Mouse (Mus musculus) Muller cell, postnatal 12 days (primary cell): Measurements from ENCODE around the gene Cdkal1.

Experiments
- DNase-seq: peaks from one replicate; pipeline ENCODE4 v3.0.0-alpha.2; 2015; ENCODE audit errors: inconsistent ontology term

Cdkal1 gene

DNA sequence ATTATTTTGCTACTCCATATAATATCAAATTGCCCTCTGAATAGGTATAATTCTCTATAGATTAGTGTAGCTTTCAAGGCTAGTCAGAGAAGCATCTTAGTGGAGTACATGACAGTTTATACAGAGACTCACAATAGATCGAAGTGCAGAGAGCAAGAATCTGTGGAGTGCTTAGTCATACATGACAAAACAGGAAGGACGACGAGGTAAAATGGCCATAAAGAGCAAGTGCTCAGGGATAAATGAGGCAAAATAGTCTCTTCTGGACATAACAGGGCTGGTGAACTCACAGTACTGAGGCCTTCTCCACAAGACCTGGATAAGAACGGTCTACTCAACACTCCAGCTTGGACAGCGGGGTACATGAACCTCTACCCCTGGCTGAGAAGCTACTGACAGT is 155.6 kb downstream of the Cdkal1 start:
- DNase-seq = no peak

DNA sequence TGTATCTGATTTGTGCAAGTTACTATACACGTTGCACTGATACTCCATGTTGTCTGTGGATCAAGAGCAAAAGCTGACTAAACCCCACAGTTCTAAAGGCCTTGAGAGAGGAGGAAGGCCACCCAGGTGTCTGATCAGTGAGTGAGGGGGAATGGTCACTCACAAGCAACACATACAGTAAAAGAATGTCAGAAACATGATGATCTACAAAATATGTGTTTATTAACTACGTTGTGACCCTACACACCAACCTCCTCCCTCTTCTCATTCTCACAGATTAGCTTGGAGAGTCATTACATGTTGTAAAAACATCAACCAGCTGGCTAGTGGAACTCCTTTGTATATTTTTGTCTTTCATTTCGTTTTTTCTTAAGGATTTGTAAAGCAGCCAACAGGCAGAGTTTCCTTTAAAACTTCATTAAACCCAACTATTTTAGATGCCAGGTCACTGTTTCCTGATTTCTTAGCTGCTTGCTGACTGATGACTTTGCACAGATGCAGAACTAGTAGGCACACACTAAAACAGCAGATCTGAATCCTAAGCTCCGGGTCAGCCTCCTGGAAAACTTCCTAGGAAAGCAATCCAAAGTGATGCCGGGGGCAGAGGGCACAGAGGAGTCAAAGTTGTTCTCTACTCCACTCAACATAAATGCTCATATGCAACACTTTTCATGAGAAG is 157.0 kb downstream of the Cdkal1 start:
- DNase-seq = no peak

DNA sequence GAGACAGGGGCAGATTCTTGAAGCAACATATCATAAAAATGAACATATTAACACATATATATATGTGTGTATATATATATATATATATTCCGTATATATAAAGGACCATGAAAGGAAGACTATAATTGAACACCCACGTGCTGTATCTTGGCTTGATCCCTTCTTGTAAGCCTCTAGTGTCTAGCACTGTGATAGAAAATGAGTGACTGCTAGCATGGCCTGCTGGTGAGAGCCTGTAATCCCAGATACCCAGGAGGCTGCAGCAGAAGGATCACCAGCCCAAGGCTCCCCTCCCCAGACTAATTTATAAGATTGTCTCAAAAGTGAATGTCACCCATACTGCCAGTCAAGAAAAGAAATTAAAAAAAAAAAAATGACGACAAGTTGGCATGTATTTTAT is 158.2 kb downstream of the Cdkal1 start:
- no peak for DNase-seq

DNA sequence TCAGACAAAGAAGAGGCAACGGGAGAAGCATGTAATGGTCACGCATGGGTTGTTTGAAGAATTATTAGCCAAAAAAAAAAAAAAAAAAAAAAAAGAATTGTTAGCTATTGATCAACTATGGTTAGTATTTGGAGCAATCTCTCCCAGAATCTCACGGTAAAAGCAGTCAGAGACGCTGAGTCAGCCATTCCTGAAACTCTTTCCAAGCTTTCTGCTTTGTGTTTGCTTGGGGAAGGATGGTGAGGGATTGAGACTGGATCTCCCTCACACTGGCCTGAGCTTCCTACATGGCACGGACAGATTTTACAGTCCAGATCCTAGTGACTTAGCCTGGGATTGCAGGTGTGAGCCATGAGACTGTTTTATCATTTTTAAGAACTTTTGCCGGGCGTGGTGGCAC is 164.7 kb downstream of the Cdkal1 start:
- DNase-seq = no peak

DNA sequence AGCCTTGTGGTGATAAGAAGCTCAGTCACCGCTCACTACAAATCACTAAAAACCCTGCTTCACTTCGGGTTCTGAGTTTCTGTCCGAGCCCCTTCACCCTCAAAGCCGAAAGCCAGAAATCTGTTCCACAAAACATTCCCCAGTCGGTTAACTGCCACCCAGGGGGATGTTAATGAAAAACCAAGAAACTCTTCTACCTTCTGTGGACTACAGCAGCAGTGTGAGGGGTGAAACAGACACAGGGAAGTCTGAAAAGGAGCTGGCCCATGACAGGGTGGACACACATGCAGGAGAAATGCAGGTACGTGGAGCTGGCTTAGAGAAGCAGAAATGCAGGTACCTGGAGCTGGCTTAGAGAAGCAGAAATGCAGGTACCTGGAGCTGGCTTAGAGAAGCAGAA is 166.6 kb downstream of the Cdkal1 start:
- no peak for DNase-seq

DNA sequence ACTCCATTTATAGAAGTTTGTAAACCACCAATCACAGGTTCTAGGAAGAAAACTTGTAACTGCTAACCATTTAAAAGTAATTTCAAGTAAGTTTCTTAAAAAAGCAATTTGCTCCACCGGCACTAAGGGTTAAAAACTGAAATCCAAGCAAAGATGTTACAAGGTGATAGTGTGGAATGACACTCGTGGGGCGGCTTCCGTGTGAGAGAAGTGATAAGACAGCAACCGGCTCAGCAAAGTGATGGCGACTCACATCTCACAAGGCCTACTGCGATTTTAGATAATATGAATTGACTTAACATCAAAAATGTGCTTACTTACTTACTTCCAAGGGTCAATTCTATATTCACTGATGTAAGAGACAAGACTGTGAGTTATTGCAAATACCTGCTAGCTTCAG is 167.6 kb downstream of the Cdkal1 start:
- DNase-seq = no peak

DNA sequence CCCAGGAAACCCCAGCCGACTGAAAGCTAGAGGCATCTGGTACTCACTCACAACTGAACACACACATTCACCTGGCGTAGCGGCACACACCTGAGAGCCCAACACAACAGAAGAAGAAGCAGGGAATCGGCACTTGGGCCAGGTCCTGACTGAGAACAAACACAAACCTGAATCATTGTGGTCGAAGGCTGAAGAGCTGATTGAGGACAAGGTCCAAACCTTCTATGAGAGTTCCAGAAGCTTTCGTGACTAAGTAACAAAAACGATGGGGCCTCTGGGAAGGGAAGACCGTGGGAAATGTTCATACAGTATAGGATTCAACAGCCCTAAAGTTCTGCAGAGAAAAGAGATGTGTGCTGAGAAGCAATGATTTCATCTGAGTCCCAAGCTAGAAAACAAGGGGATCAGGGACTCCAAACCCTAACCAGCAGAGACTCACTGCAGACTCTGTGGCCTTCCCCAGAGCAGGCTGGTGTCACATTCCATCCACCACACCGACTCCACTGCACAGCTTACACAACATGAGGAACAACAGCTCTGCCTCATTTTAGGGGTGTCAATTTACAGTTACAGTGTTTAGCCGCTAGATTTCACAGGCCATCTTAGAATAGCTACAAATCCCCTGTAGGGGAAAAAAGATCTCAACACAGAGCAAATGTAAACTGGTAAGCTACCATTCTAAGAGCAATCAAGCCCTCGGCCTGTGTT is 175.8 kb downstream of the Cdkal1 start:
- no peak for DNase-seq

DNA sequence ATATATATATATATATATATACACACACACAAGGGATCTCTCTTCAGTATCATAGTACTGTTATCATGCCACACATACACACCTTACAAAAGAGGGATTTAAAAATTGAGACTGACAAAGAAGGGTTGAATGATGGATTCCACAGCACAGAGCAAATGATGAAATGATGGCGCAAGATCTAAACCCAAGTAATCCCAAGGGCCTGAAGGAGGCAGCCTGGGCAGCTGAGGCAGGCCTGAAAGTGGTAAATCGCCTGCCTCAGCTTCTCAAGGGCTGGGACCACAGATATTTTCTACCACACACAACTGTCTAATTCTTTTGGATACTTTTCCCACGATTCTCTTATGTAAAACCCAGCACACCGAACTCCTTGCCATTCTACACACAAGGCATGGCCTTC is 177.9 kb downstream of the Cdkal1 start:
- no peak for DNase-seq

DNA sequence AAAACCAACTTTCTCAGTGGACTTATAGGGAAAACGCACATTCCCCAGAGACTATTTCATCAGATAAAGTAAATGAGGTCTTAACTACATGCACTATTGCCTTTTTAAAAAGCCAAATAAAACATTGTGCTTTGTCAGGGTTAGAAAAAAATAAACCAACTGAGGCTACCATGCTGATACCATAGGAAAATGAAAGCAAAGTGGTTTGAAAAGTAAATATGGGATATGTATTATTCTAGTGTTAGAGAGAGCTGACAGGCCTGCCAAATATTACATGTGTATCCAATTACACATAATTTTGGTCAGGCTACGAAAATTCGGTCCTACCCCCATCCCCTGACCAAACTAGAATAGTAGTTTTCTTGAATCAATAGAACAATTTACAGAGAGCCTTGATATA is 184.8 kb downstream of the Cdkal1 start:
- no peak for DNase-seq

DNA sequence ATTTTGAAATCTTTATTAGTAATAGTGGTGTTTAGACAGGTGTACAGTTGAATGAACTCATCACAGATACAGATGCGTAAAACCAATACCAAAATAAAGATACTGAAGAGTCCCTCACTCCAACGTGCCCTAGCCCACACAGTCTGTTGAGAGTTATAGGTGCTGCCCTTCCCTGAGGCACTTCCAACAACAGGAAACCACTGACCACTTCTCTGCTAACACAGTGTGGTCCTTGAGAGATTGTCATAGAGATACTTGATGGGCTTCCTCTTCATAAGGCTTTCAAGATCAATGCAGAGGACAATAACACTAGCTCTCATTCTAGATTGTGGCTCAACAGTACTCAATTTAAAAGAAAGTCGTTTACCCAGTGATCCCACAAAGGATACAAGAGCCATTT is 191.6 kb downstream of the Cdkal1 start:
- DNase-seq = no peak

DNA sequence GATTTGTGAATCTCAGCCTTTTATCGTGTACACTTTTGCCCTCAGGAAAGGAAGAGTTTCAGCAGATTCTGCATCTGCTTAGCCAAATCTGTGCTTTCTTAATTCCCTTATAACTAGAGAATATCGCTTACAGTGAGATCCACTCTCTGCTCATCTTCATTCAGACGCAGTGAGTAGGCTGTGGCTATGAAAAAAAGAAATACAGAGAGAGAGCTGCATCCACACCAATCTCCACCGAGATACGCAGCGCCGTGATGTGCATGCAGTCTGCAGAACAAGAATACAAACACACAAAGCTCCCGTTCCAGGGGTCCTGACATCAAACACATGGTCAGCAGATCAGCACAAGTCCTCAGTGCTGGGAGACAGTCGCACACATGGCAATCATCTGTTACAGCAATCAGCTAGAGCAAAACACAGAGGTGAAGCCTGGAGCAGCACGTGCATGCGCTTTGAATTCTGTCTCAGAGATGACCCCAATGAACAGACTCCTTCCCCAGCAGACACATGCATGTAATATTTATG is 199.6 kb downstream of the Cdkal1 start:
- DNase-seq = no peak

DNA sequence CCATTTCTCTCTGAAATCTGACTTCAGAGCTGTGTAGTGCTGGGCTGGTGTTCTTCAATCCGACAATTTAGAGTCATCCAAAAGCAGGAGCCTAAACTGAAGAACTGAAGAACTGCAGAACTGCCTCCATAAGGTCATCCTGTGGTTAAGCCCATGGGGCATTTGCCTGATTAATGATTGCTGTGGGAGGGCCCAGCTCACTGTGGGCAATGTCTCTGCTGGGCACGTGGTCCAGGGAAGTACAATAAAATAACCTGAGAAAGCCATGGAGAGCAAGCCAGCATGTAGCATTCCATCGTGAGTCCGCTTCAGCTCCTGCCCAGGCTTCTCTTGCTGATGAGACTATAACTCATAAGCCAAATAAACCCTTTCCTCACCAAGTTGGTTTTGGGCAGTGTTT is 202.1 kb downstream of the Cdkal1 start:
- no peak for DNase-seq

DNA sequence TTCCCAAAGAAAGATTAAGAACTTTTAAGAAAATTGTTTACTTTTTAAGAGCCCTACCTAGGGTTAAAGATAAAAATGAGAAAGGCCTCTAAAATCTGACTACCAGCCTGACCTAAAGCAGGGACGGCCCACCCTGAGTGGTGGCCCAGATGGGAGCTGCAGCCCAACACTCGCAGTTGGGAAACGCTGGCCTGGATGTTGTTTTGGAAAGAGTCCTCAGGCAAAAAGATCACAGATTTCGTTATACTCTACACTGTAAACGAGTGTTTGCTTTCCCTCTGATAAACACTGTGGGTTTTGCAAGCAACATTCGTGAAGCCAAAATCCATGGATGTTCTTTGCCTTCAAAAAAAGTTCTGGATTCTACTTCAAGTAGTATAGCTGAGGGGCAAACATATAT is 202.7 kb downstream of the Cdkal1 start:
- DNase-seq = no peak

DNA sequence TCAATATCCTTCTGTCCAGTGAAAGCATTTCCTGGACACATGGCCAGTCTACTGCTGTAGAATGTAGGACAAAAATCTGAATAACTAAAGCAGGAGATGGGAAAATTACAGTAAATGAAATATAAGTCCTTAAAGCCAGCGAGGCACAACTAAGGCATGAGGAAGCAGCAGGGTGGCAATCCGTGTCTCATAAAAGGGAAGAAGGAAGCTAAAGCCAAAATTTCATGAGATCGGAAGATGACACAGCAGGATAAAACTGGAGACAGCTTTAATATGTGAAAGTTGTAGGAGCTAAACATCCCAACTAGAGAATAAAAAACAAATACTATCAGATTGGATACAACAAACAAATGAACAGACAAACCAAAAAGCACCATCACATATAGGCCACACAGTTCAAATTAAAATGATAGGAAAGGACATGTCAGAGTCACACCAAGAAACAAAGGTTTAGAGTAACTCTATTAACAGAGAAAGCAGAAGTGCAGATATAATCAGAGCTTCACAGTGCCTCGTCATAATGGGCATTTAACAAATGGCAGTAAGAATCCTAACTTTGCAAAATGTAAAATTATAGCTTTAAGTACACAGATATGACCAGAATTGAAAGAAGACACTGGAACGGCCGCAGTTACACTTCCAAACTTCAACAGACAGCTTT is 204.8 kb downstream of the Cdkal1 start:
- no peak for DNase-seq

DNA sequence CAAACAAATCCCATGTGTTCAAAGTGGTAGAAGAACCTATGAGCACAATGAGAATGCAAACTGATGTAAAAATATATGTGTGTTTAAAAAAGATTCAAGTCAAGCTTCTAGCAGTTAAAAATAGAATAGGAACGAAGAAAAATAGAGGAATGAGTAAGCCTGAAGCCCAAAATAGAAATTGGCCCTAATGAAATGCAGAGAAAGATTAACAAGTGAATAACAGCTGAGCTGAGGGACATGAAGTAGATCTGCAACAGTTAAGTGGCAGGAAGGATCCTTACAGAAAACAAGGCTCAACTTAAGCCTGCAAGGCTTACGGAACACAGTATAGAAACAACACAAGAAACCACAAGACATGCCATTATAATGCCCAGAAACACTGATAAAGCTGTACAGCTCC is 205.9 kb downstream of the Cdkal1 start:
- DNase-seq = no peak

DNA sequence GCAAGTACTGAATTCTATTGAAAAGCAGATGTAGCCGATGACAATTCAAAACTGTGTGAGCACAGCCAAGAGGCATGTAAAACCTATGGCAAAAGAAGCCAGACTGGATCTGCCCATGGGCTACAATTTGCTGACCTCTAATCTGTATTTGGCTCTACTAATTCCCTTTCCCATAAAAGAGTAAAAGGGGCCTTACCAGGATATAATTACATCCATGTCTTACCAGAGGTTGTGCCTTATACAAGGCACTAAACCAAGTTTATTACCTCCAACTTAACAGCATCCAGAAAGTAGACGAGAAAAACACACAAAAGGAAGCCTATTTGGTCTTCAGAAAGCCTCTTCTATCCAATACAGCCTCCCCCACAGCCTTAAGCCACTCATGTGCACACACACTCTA is 213.2 kb downstream of the Cdkal1 start:
- no peak for DNase-seq

DNA sequence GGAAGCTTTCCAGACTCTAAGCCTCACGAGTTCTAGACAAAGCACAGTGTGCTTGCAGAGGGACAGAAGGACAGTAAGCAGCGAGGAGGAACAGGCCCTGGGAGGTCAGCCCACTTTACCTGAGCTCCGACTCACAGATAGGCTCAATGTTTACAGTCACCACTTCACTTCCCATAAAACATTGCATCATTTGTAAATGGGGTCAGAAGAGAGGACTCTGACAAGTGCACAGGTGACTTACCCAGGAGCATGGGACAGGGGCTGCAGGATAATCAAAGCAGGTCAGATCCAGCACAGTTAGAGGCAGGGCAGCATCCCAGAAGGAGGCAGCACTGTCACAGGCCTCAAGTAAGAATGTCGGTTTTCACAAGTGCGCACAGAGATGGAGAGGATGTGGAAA is 214.3 kb downstream of the Cdkal1 start:
- no peak for DNase-seq

DNA sequence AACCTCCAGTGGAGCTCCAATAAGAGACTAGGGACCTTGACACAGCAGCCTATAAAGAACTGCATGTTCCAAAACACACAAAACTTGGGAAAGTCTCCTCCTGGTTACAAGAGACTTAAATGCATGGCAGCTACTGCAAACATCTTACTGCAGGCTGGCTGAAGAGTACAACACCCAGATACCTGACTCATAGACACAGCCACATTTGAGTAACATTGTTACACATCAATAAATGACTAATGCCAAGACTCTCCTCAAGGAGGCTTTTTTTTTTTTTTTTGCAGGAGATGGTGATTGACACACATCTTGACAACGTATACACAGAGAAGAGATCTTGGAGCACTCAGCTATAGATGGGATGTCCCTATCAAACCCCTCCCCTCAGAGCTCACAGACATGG is 215.3 kb downstream of the Cdkal1 start:
- no peak for DNase-seq

DNA sequence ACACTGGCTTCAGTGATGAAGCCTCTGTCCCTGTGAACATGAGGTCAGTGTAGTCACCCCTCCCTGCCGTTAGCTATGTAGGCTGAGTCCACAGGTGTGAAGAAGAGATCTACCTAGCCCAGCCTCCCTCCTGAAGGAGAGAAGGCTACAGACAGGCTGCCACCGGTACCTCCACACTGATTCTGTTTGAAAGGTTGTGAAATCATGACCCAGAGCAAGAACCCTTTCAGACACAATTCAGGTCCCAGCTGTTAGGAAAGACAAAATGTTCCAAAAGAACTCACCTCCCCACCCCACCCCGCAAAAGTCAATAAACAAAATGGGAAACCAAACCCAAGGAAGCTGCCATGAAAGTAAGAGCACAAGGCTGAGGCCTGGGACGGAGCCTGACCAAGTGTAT is 217.2 kb downstream of the Cdkal1 start:
- DNase-seq = no peak

DNA sequence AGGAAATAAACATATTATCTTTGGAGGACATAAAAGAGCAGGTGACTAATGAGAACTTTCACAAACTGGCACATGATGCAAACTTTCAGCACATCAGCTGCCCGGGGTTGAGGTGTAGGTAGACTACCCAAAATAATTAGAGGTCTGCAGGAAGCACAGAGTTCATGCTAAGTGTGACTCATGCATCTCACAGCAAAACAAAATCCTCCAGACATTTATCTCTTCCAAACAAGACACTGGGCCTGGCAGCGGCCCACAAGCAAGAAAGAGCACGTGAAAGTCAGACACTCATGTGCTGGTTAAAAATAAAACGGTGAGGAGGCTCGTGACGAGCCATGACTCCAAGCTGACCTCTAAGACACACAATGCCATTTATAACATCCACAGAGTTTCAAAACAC is 217.7 kb downstream of the Cdkal1 start:
- DNase-seq = no peak

DNA sequence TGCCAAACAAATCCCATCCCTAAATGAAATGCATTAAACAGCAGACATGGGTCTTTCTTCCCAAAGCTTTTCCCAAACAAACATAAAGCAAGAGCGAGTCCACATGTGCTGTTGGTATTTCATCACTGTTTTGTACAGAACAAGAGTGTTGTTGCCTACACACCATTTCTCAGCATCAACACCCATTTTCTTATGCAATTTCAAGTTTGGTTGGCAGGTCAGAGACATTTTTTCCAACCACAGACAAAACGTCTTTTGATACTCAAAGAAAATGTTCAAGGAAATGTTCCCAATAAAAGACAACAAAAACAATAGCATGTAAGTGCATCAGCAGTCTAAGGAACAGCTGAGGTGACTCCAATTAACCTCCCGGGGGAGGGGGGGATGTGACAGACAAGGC is 219.9 kb downstream of the Cdkal1 start:
- DNase-seq = no peak

DNA sequence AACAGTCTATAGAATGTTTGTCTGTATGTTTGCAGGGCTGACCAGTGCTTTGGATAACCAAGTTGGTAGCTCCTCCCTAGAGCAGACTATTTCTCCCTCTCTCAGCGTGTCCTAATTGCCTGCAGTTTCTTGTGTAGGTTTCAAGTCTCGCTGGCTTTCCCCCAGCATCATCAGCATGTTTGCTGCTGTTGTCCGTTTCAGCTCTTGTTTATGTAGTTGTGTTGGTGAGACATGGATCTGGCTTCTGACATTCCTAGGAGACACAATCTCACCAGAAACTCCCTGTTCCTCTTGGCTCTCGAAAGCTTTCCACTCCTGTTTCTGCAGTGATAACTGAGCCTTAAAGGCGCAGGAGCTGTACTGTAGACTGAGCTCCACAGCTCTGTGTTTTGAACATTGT is 224.1 kb downstream of the Cdkal1 start:
- no peak for DNase-seq

DNA sequence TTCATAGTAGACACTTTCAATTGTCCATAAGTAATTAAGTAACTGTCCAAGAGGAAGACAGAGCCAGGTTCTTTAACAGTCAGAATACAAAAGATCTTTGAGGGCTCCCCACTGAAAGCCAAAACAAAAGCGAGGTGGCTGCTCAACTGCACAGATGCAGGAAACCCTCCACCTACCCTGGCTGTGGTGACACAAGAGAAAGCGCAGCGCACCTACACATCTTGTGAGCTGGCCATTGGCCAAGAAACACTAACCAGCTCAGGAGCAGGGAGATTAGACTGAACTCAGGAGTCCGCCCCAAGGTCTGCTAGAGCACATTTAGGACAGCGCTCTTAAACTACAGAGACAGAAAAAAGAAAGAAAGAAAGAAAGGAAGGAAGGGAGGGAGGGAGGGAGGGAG is 226.9 kb downstream of the Cdkal1 start:
- no peak for DNase-seq
